Mouse (Mus musculus): Measurements from ENCODE around the gene Kazn.

DNA sequence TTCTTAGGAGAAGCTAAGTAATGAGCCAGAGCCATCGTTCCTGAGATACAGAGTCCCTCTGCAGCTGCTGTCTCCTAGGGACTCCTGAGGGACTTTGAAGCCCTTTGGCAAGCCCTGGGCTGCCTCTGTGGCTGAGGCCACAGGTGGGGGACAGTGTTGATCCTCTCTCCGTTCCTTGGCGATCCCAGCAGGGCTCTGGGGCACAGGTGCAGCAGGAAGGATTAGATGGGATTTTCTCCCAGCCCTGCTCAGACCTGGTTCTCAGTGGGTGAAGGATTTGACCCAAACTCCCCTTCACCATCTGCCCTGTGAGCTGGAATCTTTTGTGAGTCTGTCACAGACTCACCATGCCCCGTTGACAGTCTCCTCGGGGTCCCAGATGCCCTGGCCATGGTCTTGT is 7.5 kb upstream of the Kazn start:
- TF ChIP-seq CTCF (IDR thresholded peaks at IDR 0.05; ENCODE audit: control insufficient read depth, insufficient read depth, low read length) (no peak), POLR2A (IDR thresholded peaks at IDR 0.05; ENCODE audit: borderline replicate concordance, control insufficient read depth, low read depth, low read length) (no peak)
